Mouse (Mus musculus): ENCODE data around the gene Cad. TPM values are rescaled to one million over a fixed set of nuclear protein-coding genes. Genes with fewer than 3 reads are reported as not detected.

Gene Cad
- polyA plus RNA-seq, 1 experiment from 2014 or later = 4.2 TPM

DNA sequence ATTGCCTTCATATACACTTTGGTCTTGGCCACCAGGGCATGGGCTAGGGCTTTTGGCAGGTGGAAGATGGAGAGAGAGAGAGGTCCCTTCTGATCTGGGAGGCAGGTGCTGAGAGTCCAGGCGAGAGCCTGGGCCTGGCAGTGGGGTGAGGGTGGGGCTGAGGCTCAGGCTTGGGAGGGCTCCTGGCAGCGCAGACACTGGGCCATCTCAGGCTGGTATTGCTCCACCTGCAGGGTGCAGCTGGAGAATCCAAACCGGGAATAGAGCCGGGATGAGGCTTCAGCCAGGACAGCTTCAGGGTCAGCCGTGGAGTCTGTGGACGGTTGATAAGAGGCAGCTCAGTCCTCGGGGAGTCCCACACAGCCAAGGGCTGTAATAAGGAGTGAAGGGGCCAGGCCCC, 32.0 kb downstream of the Cad start:
- no peaks in the 10 kb centered on the region for H3K36me3 ChIP-seq (ENCODE audit: insufficient read depth, low read length)
- no peaks in the 10 kb centered on the region for H3K9me3 ChIP-seq (ENCODE audit: low read length)
- H3K4me1 ChIP-seq (ENCODE audit: insufficient read depth, low read depth, low read length) = no peaks in the 10 kb centered on the region
- no peak for ATAC-seq
- TF ChIP-seq EP300 (IDR thresholded peaks at IDR 0.05) = no peak
- TF ChIP-seq CTCF (IDR thresholded peaks at IDR 0.05) = no peak
- no peak overlapping the region for H3K4me3 ChIP-seq (ENCODE audit: low read depth, low read length)
- H3K9ac ChIP-seq (replicated peaks; ENCODE audit: low read depth) = no peak overlapping the region
- no peak for DNase-seq (ENCODE audit: low spot score)
- 21% methylated on average over 7 of the region's 7 CpGs for WGBS
- H3K27me3 ChIP-seq (replicated peaks; ENCODE audit: insufficient read depth, low read length) = peaks cover 27% of the 10 kb centered on the region
- H3K4me2 ChIP-seq (replicated peaks; ENCODE audit: low read depth, low read length) = no peak overlapping the region
- H3K27ac ChIP-seq (ENCODE audit: low read length) = no peak overlapping the region

DNA sequence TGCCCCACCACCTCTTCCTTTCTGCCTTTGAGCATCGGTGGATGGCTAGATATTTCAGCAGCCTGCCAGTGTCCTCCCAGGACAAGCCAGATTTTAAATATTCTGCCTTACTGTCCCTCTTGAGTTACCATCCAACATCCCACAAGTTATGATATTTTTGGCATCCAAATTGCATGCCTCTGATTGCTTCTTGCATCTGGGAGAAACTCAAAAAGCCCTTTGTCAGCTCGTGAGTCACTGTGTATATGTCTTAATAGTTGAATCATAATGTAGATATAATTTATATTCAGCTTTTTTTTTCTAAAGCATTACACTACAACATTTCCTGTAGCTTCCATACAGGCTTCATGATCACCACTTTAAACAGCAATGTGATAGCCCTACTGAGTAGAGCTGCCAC, 32.6 kb downstream of the Cad start:
- TF ChIP-seq CTCF (IDR thresholded peaks at IDR 0.05) (no peak), EP300 (IDR thresholded peaks at IDR 0.05) (no peak)
- Histone ChIP-seq H3K27ac (ENCODE audit: low read length) (no peak overlapping the region), H3K27me3 (replicated peaks; ENCODE audit: insufficient read depth, low read length) (peaks cover 32% of the 10 kb centered on the region), H3K4me1 (ENCODE audit: insufficient read depth, low read depth, low read length) (no peaks in the 10 kb centered on the region), H3K9me3 (ENCODE audit: low read length) (no peaks in the 10 kb centered on the region), H3K36me3 (ENCODE audit: insufficient read depth, low read length) (no peaks in the 10 kb centered on the region), H3K9ac (replicated peaks; ENCODE audit: low read depth) (no peak overlapping the region), H3K4me3 (ENCODE audit: low read depth, low read length) (no peak overlapping the region), H3K4me2 (replicated peaks; ENCODE audit: low read depth, low read length) (no peak overlapping the region)
- ATAC-seq (no peak), DNase-seq (ENCODE audit: low spot score) (no peak)
- 58% methylated on average over 2 of the region's 2 CpGs for WGBS

DNA sequence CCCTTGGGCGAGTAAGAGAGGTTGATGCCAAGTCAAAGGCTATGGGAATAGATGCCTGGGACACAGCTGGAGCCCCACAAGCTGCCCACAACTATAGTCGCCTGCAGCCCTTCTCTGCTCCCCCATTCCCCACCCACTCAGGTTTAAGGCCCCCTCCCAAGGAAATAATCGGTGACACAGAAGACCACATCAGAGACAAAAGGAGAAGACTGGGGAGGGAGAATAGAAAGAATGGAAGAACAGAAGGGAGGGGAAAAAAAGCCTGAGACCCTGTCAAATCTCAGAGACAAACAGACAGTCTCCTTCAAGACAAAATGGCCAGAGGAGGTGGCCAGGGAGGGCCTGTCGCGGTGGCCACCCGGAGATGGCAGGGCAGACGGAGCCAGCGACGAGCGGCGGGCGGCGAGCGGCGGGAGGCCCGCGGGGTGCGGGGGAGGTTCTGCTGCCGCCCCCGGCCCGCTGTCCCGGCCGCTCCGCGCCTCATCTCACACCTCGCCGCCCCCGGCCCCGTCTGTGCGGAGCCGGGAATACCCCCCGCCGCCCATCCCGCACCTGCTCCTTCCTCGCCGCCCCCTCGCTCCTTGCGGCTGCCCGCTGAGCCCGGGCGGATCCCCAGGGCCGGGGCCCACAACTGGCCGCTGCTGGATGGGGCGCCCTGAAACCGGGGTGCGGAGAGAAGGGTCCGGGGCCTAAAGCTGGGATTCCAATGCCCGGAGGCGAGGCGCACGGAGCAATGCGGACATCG, 37.8 kb downstream of the Cad start:
- H3K9me3 ChIP-seq (ENCODE audit: low read length) = no peaks in the 10 kb centered on the region
- no peak overlapping the region for H3K9ac ChIP-seq (replicated peaks; ENCODE audit: low read depth)
- ATAC-seq (no peak), DNase-seq (ENCODE audit: low spot score) (no peak)
- peak overlapping the region; percentile 34 for H3K4me3 ChIP-seq (ENCODE audit: low read depth, low read length)
- H3K4me2 ChIP-seq (replicated peaks; ENCODE audit: low read depth, low read length) = peak overlapping the region; percentile 59
- H3K4me1 ChIP-seq (ENCODE audit: insufficient read depth, low read depth, low read length) = peaks cover 15% of the 10 kb centered on the region
- H3K27me3 ChIP-seq (replicated peaks; ENCODE audit: insufficient read depth, low read length) = peaks cover 72% of the 10 kb centered on the region
- no peak overlapping the region for H3K27ac ChIP-seq (ENCODE audit: low read length)
- H3K36me3 ChIP-seq (ENCODE audit: insufficient read depth, low read length) = no peaks in the 10 kb centered on the region
- WGBS = 3% methylated on average over 40 of the region's 53 CpGs
- no peak for TF ChIP-seq CTCF (IDR thresholded peaks at IDR 0.05)
- TF ChIP-seq EP300 (IDR thresholded peaks at IDR 0.05) = no peak

DNA sequence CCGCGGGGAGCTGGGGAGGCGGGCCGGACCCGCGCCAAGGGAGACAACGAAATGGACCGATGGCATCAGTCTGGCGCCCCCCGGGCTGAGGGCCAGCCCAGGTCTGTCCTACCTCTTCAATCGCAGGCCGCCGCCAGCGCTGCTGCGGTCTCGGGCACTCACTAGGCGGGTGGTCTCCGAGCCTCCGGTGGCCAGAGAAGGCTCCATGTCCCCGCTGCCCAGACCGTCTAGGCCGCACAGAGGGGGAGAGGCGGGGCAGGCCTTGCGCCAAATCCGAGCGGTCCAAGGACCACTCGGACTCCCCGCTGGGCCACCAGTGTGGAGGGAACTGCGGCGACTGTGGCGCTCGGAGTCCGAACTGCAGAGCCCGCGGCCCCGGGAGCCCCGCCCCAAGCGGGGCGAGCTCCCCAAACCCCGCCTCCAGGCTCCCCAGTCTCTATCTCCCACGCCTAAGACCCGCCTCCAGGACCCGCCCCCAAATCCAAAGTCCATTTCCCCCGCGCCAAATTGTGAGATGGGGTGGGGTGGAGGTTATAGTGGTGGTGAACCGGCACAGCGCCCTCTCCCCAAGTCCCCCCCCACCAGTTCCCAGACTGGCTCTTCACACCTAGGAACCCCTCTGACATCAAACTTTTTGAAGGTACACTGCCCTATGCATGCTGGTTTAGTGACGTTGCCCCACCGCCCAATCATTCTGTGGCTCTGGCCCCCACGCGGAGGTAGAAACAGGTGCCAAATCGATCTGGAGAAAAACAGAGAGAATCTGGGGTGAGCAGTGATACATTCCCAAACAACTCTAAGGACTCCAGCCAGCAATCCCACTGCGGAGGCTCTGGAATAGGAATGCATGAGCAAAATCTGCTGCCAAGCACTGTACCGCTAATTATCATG, 38.8 kb downstream of the Cad start:
- ATAC-seq (peak; percentile 43), DNase-seq (ENCODE audit: low spot score) (peak; percentile 36)
- H3K4me1 ChIP-seq (ENCODE audit: insufficient read depth, low read depth, low read length) = peaks cover 15% of the 10 kb centered on the region
- peaks cover 65% of the 10 kb centered on the region for H3K27me3 ChIP-seq (replicated peaks; ENCODE audit: insufficient read depth, low read length)
- no peaks in the 10 kb centered on the region for H3K9me3 ChIP-seq (ENCODE audit: low read length)
- TF ChIP-seq EP300 (IDR thresholded peaks at IDR 0.05) = no peak
- H3K27ac ChIP-seq (ENCODE audit: low read length) = no peak overlapping the region
- H3K4me2 ChIP-seq (replicated peaks; ENCODE audit: low read depth, low read length) = peak overlapping the region; percentile 59
- H3K36me3 ChIP-seq (ENCODE audit: insufficient read depth, low read length) = no peaks in the 10 kb centered on the region
- no peak overlapping the region for H3K9ac ChIP-seq (replicated peaks; ENCODE audit: low read depth)
- peak overlapping the region; percentile 34 for H3K4me3 ChIP-seq (ENCODE audit: low read depth, low read length)
- under 1% methylated on average over 23 of the region's 54 CpGs for WGBS

DNA sequence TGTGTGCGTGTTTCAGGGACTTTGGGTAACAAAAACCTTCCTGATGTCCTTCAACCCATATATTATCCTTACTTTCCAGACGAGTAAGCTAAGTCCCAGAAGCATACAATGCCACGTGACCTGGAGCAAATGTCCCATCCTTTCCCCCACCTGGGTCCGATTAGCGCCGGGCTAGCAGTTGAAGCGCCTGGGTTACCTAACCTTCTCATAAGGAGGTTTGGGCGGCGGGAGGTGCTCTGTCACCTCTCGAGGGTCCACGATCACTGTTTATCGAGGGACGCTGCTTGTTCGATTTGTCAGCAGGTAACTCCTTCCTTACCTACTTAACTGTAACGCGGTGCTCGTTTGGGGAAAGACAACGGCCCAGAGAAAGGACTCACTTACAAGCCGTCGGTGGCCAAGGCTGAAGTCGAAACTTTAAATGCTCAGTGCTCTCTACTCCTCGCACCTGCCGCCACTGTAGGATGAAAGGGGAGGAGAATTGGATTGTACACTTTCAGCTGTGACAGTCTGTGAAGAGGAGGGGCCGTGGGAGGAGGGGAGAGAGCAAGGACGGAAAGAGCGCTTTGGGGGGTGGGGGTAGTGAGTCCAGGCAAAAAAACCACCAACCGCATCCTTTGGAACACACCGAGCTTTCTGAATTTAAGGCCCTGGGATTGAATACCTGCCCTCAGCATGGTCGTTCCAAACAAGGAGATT, 39.7 kb downstream of the Cad start:
- Histone ChIP-seq H3K4me1 (ENCODE audit: insufficient read depth, low read depth, low read length) (peaks cover 15% of the 10 kb centered on the region), H3K4me3 (ENCODE audit: low read depth, low read length) (peak overlapping the region; percentile 30; the same call in 1 of the 2 replicates), H3K36me3 (ENCODE audit: insufficient read depth, low read length) (no peaks in the 10 kb centered on the region), H3K27ac (ENCODE audit: low read length) (no peak overlapping the region), H3K27me3 (replicated peaks; ENCODE audit: insufficient read depth, low read length) (peaks cover 62% of the 10 kb centered on the region), H3K9me3 (ENCODE audit: low read length) (no peaks in the 10 kb centered on the region), H3K9ac (replicated peaks; ENCODE audit: low read depth) (no peak overlapping the region), H3K4me2 (replicated peaks; ENCODE audit: low read depth, low read length) (no peak overlapping the region; the same call in 1 of the 2 replicates)
- no peak for DNase-seq (ENCODE audit: low spot score)
- no peak for ATAC-seq
- TF ChIP-seq CTCF (IDR thresholded peaks at IDR 0.05) (no peak), EP300 (IDR thresholded peaks at IDR 0.05) (no peak)
- WGBS = 3% methylated on average over 29 of the region's 29 CpGs

Data from lung, postnatal 0 days (tissue).